Mouse (Mus musculus): Measurements from ENCODE around the gene Naaladl2. TPM values are rescaled to one million over a fixed set of nuclear protein-coding genes. Genes with fewer than 3 reads are reported as not detected.

Gene Naaladl2
- polyA plus RNA-seq, 1 experiment from 2014 or later, result 6.4 TPM

DNA sequence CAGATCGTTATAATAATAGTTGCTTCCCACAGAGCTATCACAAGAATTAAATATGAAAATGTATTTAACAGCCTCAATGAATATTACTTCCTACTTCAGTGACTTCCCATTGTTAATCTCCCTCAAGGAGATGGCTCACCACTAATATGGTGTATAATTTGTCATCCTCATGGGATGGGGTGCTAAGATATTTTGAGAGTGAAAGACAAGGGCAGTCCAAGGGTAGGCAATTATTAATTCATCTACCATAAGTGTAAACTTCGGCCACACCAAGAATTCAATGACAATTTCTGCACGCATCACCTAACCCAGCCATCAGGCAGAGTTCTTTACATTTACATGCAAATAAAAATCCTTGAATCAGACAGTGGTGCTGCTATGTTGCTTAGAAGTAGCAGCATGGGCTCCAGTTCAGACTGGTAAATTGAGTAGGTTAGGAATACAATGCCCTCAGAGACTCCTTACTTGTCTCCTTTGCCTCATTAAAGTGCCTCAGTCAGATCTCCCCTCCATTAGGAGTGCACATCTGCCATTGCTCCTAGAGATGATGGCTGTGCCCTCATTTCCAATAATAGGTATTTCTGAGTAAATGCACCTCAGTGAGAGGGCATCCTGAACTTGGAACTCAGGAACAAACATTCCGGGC lies 438.2 kb downstream of the Naaladl2 start:
- H3K4me1 ChIP-seq (ENCODE audit: control insufficient read depth, insufficient read depth, low read length), result no peaks in the 10 kb centered on the region
- no peaks in the 10 kb centered on the region for H3K9me3 ChIP-seq (ENCODE audit: control insufficient read depth, low read depth, low read length)
- no peaks in the 10 kb centered on the region for H3K36me3 ChIP-seq (ENCODE audit: control insufficient read depth, insufficient read depth, low read length)
- H3K27ac ChIP-seq (ENCODE audit: low read length), result no peak overlapping the region
- 83% methylated on average over 4 of the region's 4 CpGs for WGBS
- no peaks in the 10 kb centered on the region for H3K27me3 ChIP-seq (ENCODE audit: control insufficient read depth, insufficient read depth, low read length)
- no peak overlapping the region for H3K4me2 ChIP-seq (replicated peaks; ENCODE audit: low read depth, low read length)
- no peak overlapping the region for H3K4me3 ChIP-seq (ENCODE audit: low read depth, low read length)
- no peak for ATAC-seq (ENCODE audit: insufficient number of reproducible peaks, insufficient read depth, low FRiP score, low read depth)
- no peak overlapping the region for H3K9ac ChIP-seq (replicated peaks; ENCODE audit: low read depth, low read length)

DNA sequence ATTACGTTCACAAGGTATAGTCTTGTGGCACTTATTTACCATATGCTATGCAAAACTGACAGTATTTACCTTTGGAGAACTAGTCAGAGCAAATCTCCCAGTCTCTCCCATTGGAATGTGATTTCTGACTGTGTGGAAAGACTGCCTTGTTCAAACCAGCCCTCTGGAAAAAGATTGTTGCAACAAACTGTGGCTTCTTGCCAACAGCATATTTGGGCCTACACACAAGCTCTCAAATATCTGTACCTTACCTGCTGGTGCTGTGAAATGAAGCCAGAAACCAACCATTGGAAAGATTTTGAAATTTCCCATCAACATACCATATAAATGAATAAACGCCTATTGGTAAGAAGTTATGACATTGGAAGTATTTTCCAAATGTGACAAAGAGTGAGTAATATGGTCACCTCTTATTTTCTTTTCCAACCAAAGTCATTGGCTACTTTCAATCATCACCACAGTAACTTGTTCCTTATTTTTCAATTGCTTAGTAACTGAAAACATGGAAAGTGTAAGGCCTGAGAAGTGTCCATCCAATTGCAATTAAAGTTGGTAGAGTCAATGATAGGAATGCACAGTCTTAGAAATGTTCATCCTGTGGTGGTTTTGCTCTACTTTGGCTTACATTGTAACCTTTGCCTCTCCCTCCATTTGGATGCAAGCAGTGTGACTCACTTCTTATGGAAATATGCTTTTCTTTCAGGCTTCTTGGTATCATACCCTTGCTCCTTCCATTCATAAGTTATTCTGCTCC lies 453.7 kb downstream of the Naaladl2 start:
- H3K9ac ChIP-seq (replicated peaks; ENCODE audit: low read depth, low read length), result no peak overlapping the region
- H3K4me1 ChIP-seq (ENCODE audit: control insufficient read depth, insufficient read depth, low read length), result no peaks in the 10 kb centered on the region
- ATAC-seq (ENCODE audit: insufficient number of reproducible peaks, insufficient read depth, low FRiP score, low read depth), result no peak
- H3K27ac ChIP-seq (ENCODE audit: low read length), result no peak overlapping the region
- H3K4me3 ChIP-seq (ENCODE audit: low read depth, low read length), result no peak overlapping the region
- no peak overlapping the region for H3K4me2 ChIP-seq (replicated peaks; ENCODE audit: low read depth, low read length)
- H3K9me3 ChIP-seq (ENCODE audit: control insufficient read depth, low read depth, low read length), result no peaks in the 10 kb centered on the region
- H3K36me3 ChIP-seq (ENCODE audit: control insufficient read depth, insufficient read depth, low read length), result no peaks in the 10 kb centered on the region
- no peaks in the 10 kb centered on the region for H3K27me3 ChIP-seq (ENCODE audit: control insufficient read depth, insufficient read depth, low read length)
- WGBS, result 84% methylated on average over 2 of the region's 2 CpGs

DNA sequence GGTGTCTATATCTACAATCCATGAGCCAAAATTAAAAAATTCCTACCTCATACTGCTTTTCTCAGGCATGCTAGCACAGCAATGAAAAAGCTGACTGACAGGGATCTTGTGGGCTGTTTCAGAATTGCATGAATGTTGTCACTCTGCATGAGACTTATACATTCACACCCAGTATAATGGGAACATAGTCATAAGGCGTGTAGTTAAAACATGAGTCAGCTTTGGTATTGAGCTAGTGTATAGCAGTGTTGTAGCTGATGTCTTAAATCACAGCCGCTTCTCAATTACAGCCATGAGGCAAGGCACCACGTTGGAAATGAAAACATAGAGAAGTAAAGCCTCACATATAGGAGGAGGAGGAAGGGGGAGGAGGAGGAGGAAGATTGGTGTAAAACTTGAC lies 473.6 kb downstream of the Naaladl2 start:
- no peaks in the 10 kb centered on the region for H3K9me3 ChIP-seq (ENCODE audit: control insufficient read depth, low read depth, low read length)
- no peaks in the 10 kb centered on the region for H3K27me3 ChIP-seq (ENCODE audit: control insufficient read depth, insufficient read depth, low read length)
- H3K4me3 ChIP-seq (ENCODE audit: low read depth, low read length), result no peak overlapping the region
- no peaks in the 10 kb centered on the region for H3K36me3 ChIP-seq (ENCODE audit: control insufficient read depth, insufficient read depth, low read length)
- H3K4me2 ChIP-seq (replicated peaks; ENCODE audit: low read depth, low read length), result no peak overlapping the region
- no peaks in the 10 kb centered on the region for H3K4me1 ChIP-seq (ENCODE audit: control insufficient read depth, insufficient read depth, low read length)
- H3K9ac ChIP-seq (replicated peaks; ENCODE audit: low read depth, low read length), result no peak overlapping the region
- WGBS, result 67% methylated on average over 3 of the region's 3 CpGs
- no peak for ATAC-seq (ENCODE audit: insufficient number of reproducible peaks, insufficient read depth, low FRiP score, low read depth)
- no peak overlapping the region for H3K27ac ChIP-seq (ENCODE audit: low read length)

DNA sequence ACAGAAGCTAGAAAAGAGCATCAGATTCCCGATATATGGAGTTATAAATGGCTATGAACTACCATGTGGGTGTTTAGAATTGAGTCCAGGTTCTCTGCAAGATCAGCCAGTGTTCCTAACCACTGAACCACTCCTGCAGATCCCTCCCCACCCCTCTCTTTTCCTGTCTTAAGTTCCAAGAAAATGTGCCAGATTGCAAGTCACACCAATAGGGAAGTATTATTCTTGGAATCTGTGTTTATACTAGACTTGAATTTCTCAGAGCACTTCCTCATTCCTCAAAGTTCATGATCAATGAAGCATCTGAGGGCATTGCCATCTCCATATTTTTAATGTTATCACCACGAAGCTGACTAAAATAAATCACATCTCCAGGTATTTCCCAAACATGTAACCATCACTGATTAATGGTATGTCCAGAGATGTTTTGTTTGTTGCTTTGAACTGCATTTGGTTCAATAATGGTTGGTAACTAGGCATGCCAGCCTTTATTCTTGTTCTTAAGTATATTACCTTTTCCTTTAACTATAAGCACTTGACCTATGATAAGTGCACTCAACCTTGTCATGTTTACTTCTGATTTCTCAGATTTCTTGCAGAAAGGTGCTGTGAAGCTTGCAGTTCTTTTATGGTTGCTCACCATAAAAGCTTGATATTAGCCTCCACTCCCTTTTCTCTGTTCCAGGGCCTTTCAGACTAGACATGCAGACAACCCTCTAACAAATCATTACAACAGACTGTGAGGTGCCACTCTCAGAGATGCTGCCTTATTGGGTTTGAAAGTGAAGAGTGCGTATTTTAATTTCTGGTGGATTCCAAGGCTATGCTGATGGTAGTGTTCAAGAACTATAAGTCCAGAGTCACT lies 475.8 kb downstream of the Naaladl2 start:
- no peak overlapping the region for H3K27ac ChIP-seq (ENCODE audit: low read length)
- no peak overlapping the region for H3K4me2 ChIP-seq (replicated peaks; ENCODE audit: low read depth, low read length)

DNA sequence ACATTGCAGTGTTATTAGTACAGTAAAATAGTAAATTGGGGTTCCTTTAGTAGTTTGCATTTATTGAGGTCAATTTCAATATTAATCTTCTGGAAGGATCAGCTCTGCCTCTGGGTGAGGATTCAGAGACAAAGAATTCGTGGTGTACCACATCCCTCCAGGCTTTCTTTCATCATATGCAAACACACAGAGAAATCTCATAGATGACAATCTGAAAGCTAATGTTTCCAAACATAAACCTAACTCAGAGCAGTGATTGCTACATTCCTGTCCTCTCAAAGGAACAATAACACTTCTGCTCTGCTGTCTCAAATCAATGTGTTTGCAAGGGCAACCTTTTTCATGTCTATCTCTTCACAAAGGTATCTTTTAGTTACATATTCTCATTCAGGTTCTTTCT lies 478.7 kb downstream of the Naaladl2 start:
- no peak overlapping the region for H3K27ac ChIP-seq (ENCODE audit: low read length)
- H3K4me3 ChIP-seq (ENCODE audit: low read depth, low read length), result no peak overlapping the region
- no peaks in the 10 kb centered on the region for H3K27me3 ChIP-seq (ENCODE audit: control insufficient read depth, insufficient read depth, low read length)
- no peak overlapping the region for H3K4me2 ChIP-seq (replicated peaks; ENCODE audit: low read depth, low read length)
- no peaks in the 10 kb centered on the region for H3K36me3 ChIP-seq (ENCODE audit: control insufficient read depth, insufficient read depth, low read length)
- H3K4me1 ChIP-seq (ENCODE audit: control insufficient read depth, insufficient read depth, low read length), result no peaks in the 10 kb centered on the region
- no peaks in the 10 kb centered on the region for H3K9me3 ChIP-seq (ENCODE audit: control insufficient read depth, low read depth, low read length)
- H3K9ac ChIP-seq (replicated peaks; ENCODE audit: low read depth, low read length), result no peak overlapping the region
- ATAC-seq (ENCODE audit: insufficient number of reproducible peaks, insufficient read depth, low FRiP score, low read depth), result no peak
- 66% methylated on average over 1 of the region's 1 CpGs for WGBS

More for the DNA sequence above, 475.8 kb downstream of the Naaladl2 start:
- Histone ChIP-seq H3K9me3 (ENCODE audit: control insufficient read depth, low read depth, low read length) (no peaks in the 10 kb centered on the region), H3K36me3 (ENCODE audit: control insufficient read depth, insufficient read depth, low read length) (no peaks in the 10 kb centered on the region), H3K4me3 (ENCODE audit: low read depth, low read length) (no peak overlapping the region), H3K9ac (replicated peaks; ENCODE audit: low read depth, low read length) (no peak overlapping the region), H3K4me1 (ENCODE audit: control insufficient read depth, insufficient read depth, low read length) (no peaks in the 10 kb centered on the region), H3K27me3 (ENCODE audit: control insufficient read depth, insufficient read depth, low read length) (no peaks in the 10 kb centered on the region)
- WGBS, result 71% methylated on average over 3 of the region's 3 CpGs
- no peak for ATAC-seq (ENCODE audit: insufficient number of reproducible peaks, insufficient read depth, low FRiP score, low read depth)

DNA sequence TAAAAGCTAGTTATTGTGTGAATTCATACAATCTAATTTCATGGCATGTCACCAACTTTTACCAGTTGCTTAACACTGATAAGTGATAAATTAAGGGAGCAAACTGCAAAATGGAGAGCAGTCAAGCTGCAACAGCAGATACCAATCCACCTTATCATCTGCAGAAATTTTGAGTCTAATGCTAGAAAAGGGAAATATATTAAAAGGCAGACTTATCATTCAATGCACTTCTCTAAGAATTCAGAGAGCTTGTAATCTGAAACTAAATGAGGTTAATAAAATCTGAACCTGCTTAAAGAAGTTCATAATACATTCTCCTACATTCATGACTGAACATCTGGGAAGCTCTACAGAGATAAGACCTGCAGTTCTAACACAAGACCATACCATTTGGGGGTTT lies 480.3 kb downstream of the Naaladl2 start:
- Histone ChIP-seq H3K4me3 (ENCODE audit: low read depth, low read length) (no peak overlapping the region), H3K9ac (replicated peaks; ENCODE audit: low read depth, low read length) (no peak overlapping the region), H3K27ac (ENCODE audit: low read length) (no peak overlapping the region), H3K36me3 (ENCODE audit: control insufficient read depth, insufficient read depth, low read length) (no peaks in the 10 kb centered on the region), H3K4me2 (replicated peaks; ENCODE audit: low read depth, low read length) (no peak overlapping the region), H3K9me3 (ENCODE audit: control insufficient read depth, low read depth, low read length) (no peaks in the 10 kb centered on the region), H3K27me3 (ENCODE audit: control insufficient read depth, insufficient read depth, low read length) (no peaks in the 10 kb centered on the region), H3K4me1 (ENCODE audit: control insufficient read depth, insufficient read depth, low read length) (no peaks in the 10 kb centered on the region)
- no peak for ATAC-seq (ENCODE audit: insufficient number of reproducible peaks, insufficient read depth, low FRiP score, low read depth)

DNA sequence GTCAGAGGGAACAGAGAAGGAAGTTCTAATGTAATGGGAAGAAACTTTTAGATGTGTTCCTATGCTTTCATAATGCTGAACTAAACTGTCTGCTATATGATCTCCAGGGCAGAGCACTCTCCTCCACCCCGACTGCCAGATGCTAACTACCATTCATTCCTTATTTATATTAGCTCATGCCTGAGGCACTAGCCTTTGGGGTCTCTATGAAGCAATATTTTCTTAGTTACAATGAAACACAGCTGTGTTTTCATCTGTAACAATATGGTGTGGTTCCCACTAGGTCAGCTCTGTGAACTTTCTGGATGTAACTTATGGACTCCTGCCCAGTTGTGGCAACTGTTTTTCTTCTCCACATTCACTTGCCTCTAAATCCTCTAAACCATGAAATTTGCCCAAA lies 514.0 kb downstream of the Naaladl2 start:
- 25% methylated on average over 1 of the region's 1 CpGs for WGBS
- H3K4me1 ChIP-seq (ENCODE audit: control insufficient read depth, insufficient read depth, low read length), result no peaks in the 10 kb centered on the region
- peak; percentile 49; the same call in 1 of the 2 replicates for ATAC-seq (ENCODE audit: insufficient number of reproducible peaks, insufficient read depth, low FRiP score, low read depth)

DNA sequence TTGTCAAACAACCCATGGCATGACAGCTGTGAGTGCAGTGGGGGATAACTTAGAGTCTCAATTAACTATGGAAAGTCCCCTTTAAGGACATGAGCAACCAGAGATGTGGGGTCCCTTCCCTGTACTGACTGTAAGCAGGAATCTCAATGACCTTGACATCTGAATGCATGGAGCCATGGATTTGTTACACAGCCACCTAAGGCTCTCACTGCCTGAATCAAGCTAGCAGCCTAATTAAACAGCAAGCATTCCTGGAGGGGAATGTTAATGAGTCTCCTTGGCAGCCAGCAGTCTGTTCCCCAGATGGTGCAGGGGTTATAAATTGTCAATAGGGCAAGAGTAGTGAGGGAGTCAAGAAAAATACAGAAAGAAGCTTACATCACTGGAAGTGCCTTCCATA lies 538.6 kb downstream of the Naaladl2 start:
- Histone ChIP-seq H3K4me1 (ENCODE audit: control insufficient read depth, insufficient read depth, low read length) (no peaks in the 10 kb centered on the region), H3K27ac (ENCODE audit: low read length) (no peak overlapping the region), H3K4me2 (replicated peaks; ENCODE audit: low read depth, low read length) (no peak overlapping the region), H3K4me3 (ENCODE audit: low read depth, low read length) (no peak overlapping the region), H3K27me3 (ENCODE audit: control insufficient read depth, insufficient read depth, low read length) (no peaks in the 10 kb centered on the region), H3K36me3 (ENCODE audit: control insufficient read depth, insufficient read depth, low read length) (no peaks in the 10 kb centered on the region), H3K9me3 (ENCODE audit: control insufficient read depth, low read depth, low read length) (no peaks in the 10 kb centered on the region), H3K9ac (replicated peaks; ENCODE audit: low read depth, low read length) (no peak overlapping the region)
- no peak for ATAC-seq (ENCODE audit: insufficient number of reproducible peaks, insufficient read depth, low FRiP score, low read depth)

More for the DNA sequence above, 514.0 kb downstream of the Naaladl2 start:
- Histone ChIP-seq H3K36me3 (ENCODE audit: control insufficient read depth, insufficient read depth, low read length) (no peaks in the 10 kb centered on the region), H3K27ac (ENCODE audit: low read length) (no peak overlapping the region), H3K4me3 (ENCODE audit: low read depth, low read length) (no peak overlapping the region), H3K9ac (replicated peaks; ENCODE audit: low read depth, low read length) (no peak overlapping the region), H3K4me2 (replicated peaks; ENCODE audit: low read depth, low read length) (no peak overlapping the region), H3K9me3 (ENCODE audit: control insufficient read depth, low read depth, low read length) (no peaks in the 10 kb centered on the region), H3K27me3 (ENCODE audit: control insufficient read depth, insufficient read depth, low read length) (no peaks in the 10 kb centered on the region)
